Mouse (Mus musculus): ENCODE data around the gene Cog4. TPM values are rescaled to one million over a fixed set of nuclear protein-coding genes. Genes with fewer than 3 reads are reported as not detected.
A peak's percentile ranks its signal among the peaks of the same experiment; 100 is the strongest.
"Not testable (repeated sequence)": the region's sequence is repeated elsewhere in the genome, so short reads cannot be mapped to it uniquely, and the experiment has no call there.

Cog4 gene
- polyA plus RNA-seq, 1 experiment from 2014 or later: 70.0 TPM

GRCm38 (mm10) chr8:110925691-110926140, 79.3 kb downstream of the Cog4 start:
- no peaks in the 10 kb centered on the region for H3K9me3 ChIP-seq
- peaks cover 8% of the 10 kb centered on the region; the same call in 1 of the 2 replicates for H3K36me3 ChIP-seq
- peaks cover 54% of the 10 kb centered on the region for H3K4me1 ChIP-seq
- no peak overlapping the region for H3K4me3 ChIP-seq
- DNase-seq (ENCODE audit: low spot score): peak; percentile 45
- 71% methylated on average over 8 of the region's 8 CpGs for WGBS
- no peaks in the 10 kb centered on the region for H3K27me3 ChIP-seq (ENCODE audit: insufficient read depth, poor library complexity, severe bottlenecking)
- H3K27ac ChIP-seq: no peak overlapping the region

- Histone ChIP-seq H3K27me3 (ENCODE audit: insufficient read depth, poor library complexity, severe bottlenecking) (no peaks in the 10 kb centered on the region), H3K9me3 (no peaks in the 10 kb centered on the region), H3K27ac (peak overlapping the region; percentile 47; the same call in 1 of the 2 replicates), H3K36me3 (peaks cover 8% of the 10 kb centered on the region; the same call in 1 of the 2 replicates), H3K4me1 (peaks cover 54% of the 10 kb centered on the region), H3K4me3 (no peak overlapping the region)
- WGBS: 39% methylated on average over 5 of the region's 5 CpGs
- DNase-seq (ENCODE audit: low spot score): no peak
Observed at GRCm38 (mm10) chr8:110926690-110927089, 80.3 kb downstream of the Cog4 start.

- no peak overlapping the region for H3K4me3 ChIP-seq
- 71% methylated on average over 7 of the region's 7 CpGs for WGBS
- H3K27ac ChIP-seq: peak overlapping the region; percentile 31; the same call in 1 of the 2 replicates
- no peaks in the 10 kb centered on the region for H3K27me3 ChIP-seq (ENCODE audit: insufficient read depth, poor library complexity, severe bottlenecking)
- DNase-seq (ENCODE audit: low spot score): no peak
- H3K4me1 ChIP-seq: peaks cover 57% of the 10 kb centered on the region
- no peaks in the 10 kb centered on the region for H3K9me3 ChIP-seq
- H3K36me3 ChIP-seq: peaks cover 4% of the 10 kb centered on the region; the same call in 1 of the 2 replicates
Observed at GRCm38 (mm10) chr8:110928435-110928834, 82.0 kb downstream of the Cog4 start.

GRCm38 (mm10) chr8:110929066-110929465, 82.7 kb downstream of the Cog4 start:
- H3K27me3 ChIP-seq (ENCODE audit: insufficient read depth, poor library complexity, severe bottlenecking): no peaks in the 10 kb centered on the region
- H3K9me3 ChIP-seq: no peaks in the 10 kb centered on the region
- no peak overlapping the region for H3K4me3 ChIP-seq
- H3K27ac ChIP-seq: peak overlapping the region; percentile 31; the same call in 1 of the 2 replicates
- peaks cover 54% of the 10 kb centered on the region for H3K4me1 ChIP-seq
- 42% methylated on average over 5 of the region's 5 CpGs for WGBS
- no peak for DNase-seq (ENCODE audit: low spot score)
- H3K36me3 ChIP-seq: peaks cover 4% of the 10 kb centered on the region; the same call in 1 of the 2 replicates

- 91% methylated on average over 7 of the region's 8 CpGs for WGBS
- H3K27me3 ChIP-seq (ENCODE audit: insufficient read depth, poor library complexity, severe bottlenecking); H3K9me3 ChIP-seq; DNase-seq (ENCODE audit: low spot score); H3K36me3 ChIP-seq; H3K4me3 ChIP-seq: not testable (repeated sequence)
- H3K27ac ChIP-seq: peak overlapping the region; percentile 31; the same call in 1 of the 2 replicates
- peaks cover 57% of the 10 kb centered on the region for H3K4me1 ChIP-seq
Observed at GRCm38 (mm10) chr8:110929672-110930071, 83.3 kb downstream of the Cog4 start.

- 43% methylated on average over 12 of the region's 12 CpGs for WGBS
- H3K4me3 ChIP-seq: peak overlapping the region; percentile 32
- DNase-seq (ENCODE audit: low spot score): peak; percentile 93
- H3K27me3 ChIP-seq (ENCODE audit: insufficient read depth, poor library complexity, severe bottlenecking): no peaks in the 10 kb centered on the region
- H3K4me1 ChIP-seq: peaks cover 53% of the 10 kb centered on the region
- H3K9me3 ChIP-seq: no peaks in the 10 kb centered on the region
- H3K27ac ChIP-seq: peak overlapping the region; percentile 75
- H3K36me3 ChIP-seq: no peaks in the 10 kb centered on the region
Observed at GRCm38 (mm10) chr8:110931176-110931939, 85.0 kb downstream of the Cog4 start.

Other genes with a start within 250 kb of the Cog4 start
- gene Vac14, start 228.0 kb upstream of the Cog4 start, polyA plus RNA-seq (2016; fragmentation: Nextera tagmentation; extraction: Ambion mirVana): 25.3 and 31.8 TPM in 2 replicates
- gene Mtss1l, start 125.1 kb upstream of the Cog4 start, polyA plus RNA-seq (2016; fragmentation: Nextera tagmentation; extraction: Ambion mirVana): 5.3 and 6.4 TPM in 2 replicates
- 0.33 TPM in 1 of 2 replicates, not detected in the other for gene Il34, start 40.7 kb upstream of the Cog4 start, polyA plus RNA-seq (2016; fragmentation: Nextera tagmentation; extraction: Ambion mirVana)
- gene Sf3b3, start 187 bp downstream of the Cog4 start, polyA plus RNA-seq (2016; fragmentation: Nextera tagmentation; extraction: Ambion mirVana): 137 and 148 TPM in 2 replicates
- gene Fuk, start 55.9 kb downstream of the Cog4 start, polyA plus RNA-seq (2016; fragmentation: Nextera tagmentation; extraction: Ambion mirVana): 10.4 and 11.2 TPM in 2 replicates
- gene St3gal2, start 73.3 kb downstream of the Cog4 start, polyA plus RNA-seq (2016; fragmentation: Nextera tagmentation; extraction: Ambion mirVana): 23.2 and 30.2 TPM in 2 replicates
- gene Ddx19a, start 151.2 kb downstream of the Cog4 start, polyA plus RNA-seq (2016; fragmentation: Nextera tagmentation; extraction: Ambion mirVana): 18.8 and 23.5 TPM in 2 replicates
- gene Ddx19b, start 185.2 kb downstream of the Cog4 start, polyA plus RNA-seq (2016; fragmentation: Nextera tagmentation; extraction: Ambion mirVana): 6.9 and 7.7 TPM in 2 replicates
- 62.9 and 72.4 TPM in 2 replicates for gene Aars, start 186.5 kb downstream of the Cog4 start, polyA plus RNA-seq (2016; fragmentation: Nextera tagmentation; extraction: Ambion mirVana)
- 8.6 and 27.2 TPM in 2 replicates for gene Exosc6, start 209.7 kb downstream of the Cog4 start, polyA plus RNA-seq (2016; fragmentation: Nextera tagmentation; extraction: Ambion mirVana)
- not detected in 2 replicates for gene Clec18a, start 245.8 kb downstream of the Cog4 start, polyA plus RNA-seq (2016; fragmentation: Nextera tagmentation; extraction: Ambion mirVana)
- 8.1 and 15.5 TPM in 2 replicates for gene Pdpr, start 248.0 kb downstream of the Cog4 start, polyA plus RNA-seq (2016; fragmentation: Nextera tagmentation; extraction: Ambion mirVana)